7 mouse cellular contexts compared by ENCODE assay signal in genomic region chr7:134026200-134027019, GRCm38 (mm10).
DNase-seq lines count a peak whose midpoint lies in the region; ATAC-seq lines count a peak whose summit lies in the region.

No protein-coding gene starts in this region.

- no peak overlapping the region for H3K4me2 ChIP-seq in forebrain, embryonic 13.5 days
- no peak overlapping the region for H3K4me2 ChIP-seq in heart, embryonic 16.5 days (ENCODE audit: low read depth, low read length)
- H3K4me2 ChIP-seq in liver, embryonic 11.5 days: no peak overlapping the region

- no peak overlapping the region for H3K9ac ChIP-seq in forebrain, embryonic 13.5 days
- no peak overlapping the region for H3K9ac ChIP-seq in heart, embryonic 16.5 days (ENCODE audit: low read length)
- no peak overlapping the region for H3K9ac ChIP-seq in liver, embryonic 11.5 days (ENCODE audit: low read depth, low read length)

- peaks cover 13% of the 10 kb centered on the region for H3K4me1 ChIP-seq in forebrain, embryonic 13.5 days
- H3K4me1 ChIP-seq in heart, embryonic 16.5 days (ENCODE audit: control insufficient read depth, insufficient read depth, low read length): peaks cover 3% of the 10 kb centered on the region; the same call in 1 of the 2 replicates
- no peaks in the 10 kb centered on the region for H3K4me1 ChIP-seq in liver, embryonic 11.5 days (replicated peaks; ENCODE audit: control insufficient read depth, insufficient read depth, low read length)

- no peaks in the 10 kb centered on the region for H3K9me3 ChIP-seq in forebrain, embryonic 13.5 days (replicated peaks)
- H3K9me3 ChIP-seq in heart, embryonic 16.5 days (replicated peaks; ENCODE audit: control insufficient read depth, low read length): no peaks in the 10 kb centered on the region
- H3K9me3 ChIP-seq in liver, embryonic 11.5 days (ENCODE audit: control insufficient read depth, low read length): no peaks in the 10 kb centered on the region

- ATAC-seq in forebrain, embryonic 13.5 days: peak; percentile 72; the same call in 1 of the 2 replicates
- ATAC-seq in heart, embryonic 16.5 days (replicated peaks; ENCODE audit: extremely low read depth, insufficient read depth, low FRiP score): no peak
- ATAC-seq in liver, embryonic 11.5 days (replicated peaks; ENCODE audit: low FRiP score): no peak

- 40% methylated on average over 16 of the region's 16 CpGs for WGBS in forebrain, embryonic 13.5 days
- 49% methylated on average over 16 of the region's 16 CpGs for WGBS in heart, embryonic 16.5 days
- 66% methylated on average over 16 of the region's 16 CpGs for WGBS in liver, embryonic 11.5 days

- no peaks in the 10 kb centered on the region for H3K36me3 ChIP-seq in forebrain, embryonic 13.5 days (ENCODE audit: poor library complexity, severe bottlenecking)
- H3K36me3 ChIP-seq in heart, embryonic 16.5 days (ENCODE audit: control insufficient read depth, insufficient read depth): no peaks in the 10 kb centered on the region
- no peaks in the 10 kb centered on the region for H3K36me3 ChIP-seq in liver, embryonic 11.5 days (ENCODE audit: control insufficient read depth, insufficient read depth, low read length)

- peak; percentile 55 for DNase-seq in cerebellum, adult 9-11 months
- peak; percentile 54 to 67 for DNase-seq in kidney, postnatal 25 days
- DNase-seq in liver, embryonic 11.5 days (ENCODE audit: low spot score): no peak
- DNase-seq in ovary, postnatal 10 days (ENCODE audit: low spot score): peak; percentile 35
- no peak for DNase-seq in B cell, adult 2 months

- H3K27ac ChIP-seq in forebrain, embryonic 13.5 days: 0 out of 2 replicates have a peak overlapping the region, but pooled peaks have one; percentile 15
- H3K27ac ChIP-seq in heart, embryonic 16.5 days (ENCODE audit: low read length): peak overlapping the region; percentile 63
- H3K27ac ChIP-seq in liver, embryonic 11.5 days (ENCODE audit: low read depth, low read length): peak overlapping the region; percentile 19; the same call in 1 of the 2 replicates

- no peak overlapping the region for H3K4me3 ChIP-seq in forebrain, embryonic 13.5 days
- no peak overlapping the region for H3K4me3 ChIP-seq in heart, embryonic 16.5 days (ENCODE audit: low read length)
- no peak overlapping the region for H3K4me3 ChIP-seq in liver, embryonic 11.5 days (ENCODE audit: low read depth, low read length)

- no peaks in the 10 kb centered on the region for H3K27me3 ChIP-seq in forebrain, embryonic 13.5 days
- no peaks in the 10 kb centered on the region for H3K27me3 ChIP-seq in heart, embryonic 16.5 days (ENCODE audit: control insufficient read depth, insufficient read depth, low read length)
- no peaks in the 10 kb centered on the region for H3K27me3 ChIP-seq in liver, embryonic 11.5 days (replicated peaks; ENCODE audit: control insufficient read depth, insufficient read depth, low read length)

Comparison
In these comparisons a context has a peak if more than half of its experiments do, and no peak if none do; other contexts are left out.
1. DNase-seq: peak in cerebellum, adult 9-11 months (single experiment), kidney, postnatal 25 days (2 of 2) and ovary, postnatal 10 days (single experiment); none in liver, embryonic 11.5 days (single experiment) and B cell, adult 2 months (0 of 2).
2. Peak in every context shown above with its lines, with median percentiles within 50 percentile points of each other: H3K27ac ChIP-seq.